Mouse (Mus musculus) forebrain, postnatal 0 days (tissue): ENCODE data around the gene Col25a1. TPM values are rescaled to one million over a fixed set of nuclear protein-coding genes. Genes with fewer than 3 reads are reported as not detected.
A peak's percentile ranks its signal among the peaks of the same experiment; 100 is the strongest.

Experiments used
- ATAC-seq: fragments of 200-750 bp; cut with Nextera tagmentation; 2 replicates; pipeline ENCODE4 v1.8.0; 2017; ENCODE audit warnings: mild to moderate bottlenecking, moderate library complexity
- DNase-seq: peaks from one replicate; pipeline ENCODE4 v3.0.0-alpha.2; 2015
- H3K27ac ChIP-seq: fragments of 300-500 bp; sonication (generic); 2 replicates; pipeline ENCODE4 v1.5.1; 2014; ENCODE audit warnings: low read depth, mild to moderate bottlenecking, antibody characterized with exemption, low read length, moderate library complexity, mixed read lengths
- H3K27me3 ChIP-seq: fragments of 300-500 bp; sonication (generic); 2 replicates; pipeline ENCODE4 v1.6.1; 2014; ENCODE audit warnings: mild to moderate bottlenecking, low read length, mixed read lengths; ENCODE audit not compliant: insufficient read depth
- H3K36me3 ChIP-seq: fragments of 300-500 bp; sonication (generic); 2 replicates; pipeline ENCODE4 v1.6.1; 2014; ENCODE audit warnings: mild to moderate bottlenecking, moderate library complexity; ENCODE audit not compliant: insufficient read depth
- H3K4me1 ChIP-seq: fragments of 300-500 bp; sonication (generic); 2 replicates; pipeline ENCODE4 v1.6.1; 2014; ENCODE audit warnings: antibody characterized with exemption; ENCODE audit not compliant: insufficient read depth
- H3K4me2 ChIP-seq: fragments of 300-500 bp; sonication (generic); 2 replicates; pipeline ENCODE4 v1.6.1; 2014; ENCODE audit warnings: low read depth, mild to moderate bottlenecking, moderate library complexity
- H3K4me3 ChIP-seq: fragments of 300-500 bp; sonication (generic); 2 replicates; pipeline ENCODE4 v1.5.1; 2014; ENCODE audit warnings: low read depth, low read length, mixed read lengths
- H3K9ac ChIP-seq: fragments of 300-500 bp; sonication (generic); 2 replicates; pipeline ENCODE4 v1.6.1; 2014; ENCODE audit warnings: mild to moderate bottlenecking
- H3K9me3 ChIP-seq: fragments of 300-500 bp; sonication (generic); 2 replicates; pipeline ENCODE4 v1.6.1; 2016; ENCODE audit warnings: low read length
- CTCF ChIP-seq: sonication (generic); IDR thresholded peaks from 2 replicates; pipeline ENCODE4 v1.5.1; 2016; ENCODE audit warnings: antibody characterized with exemption, control low read depth, low read depth
- WGBS: fragments of 180-500 bp; shearing (Covaris S2); extraction: QIAGEN DNeasy Blood & Tissue Kit; methylation state at CpG from one replicate; pipeline ENCODE4 v1.1.7; 2014; 5-methylcytosine and 5-hydroxymethylcytosine counted together
- polyA plus RNA-seq: library from polyadenylated mRNA; unstranded; fragments of >200 nt; fragmentation: Nextera tagmentation; extraction: Ambion mirVana; gene quantifications from 2 replicates; pipeline ENCODE4 v1.2.1, GENCODE M21; 2015
- total RNA-seq: library from RNA; depleted of rRNA; stranded (reverse); fragments of >200 nt; gene quantifications from 2 replicates; pipeline ENCODE4 v1.2.3, GENCODE M21; 2014

The Col25a1 gene
- total and polyA plus RNA-seq, 2 experiments from 2014 or later, result 5.7 to 23.7 TPM

- no peak for TF ChIP-seq CTCF
- Histone ChIP-seq H3K27ac (no peak overlapping the region), H3K9me3 (no peaks in the 10 kb centered on the region), H3K9ac (no peak overlapping the region), H3K4me2 (no peak overlapping the region), H3K4me1 (no peaks in the 10 kb centered on the region), H3K36me3 (no peaks in the 10 kb centered on the region), H3K4me3 (no peak overlapping the region), H3K27me3 (no peaks in the 10 kb centered on the region)
- WGBS, result 12% methylated on average over 1 of the region's 1 CpGs
- DNase-seq (no peak), ATAC-seq (no peak)
Observed at GRCm38 (mm10) chr3:130494192-130494591, 362.9 kb downstream of the Col25a1 start.

GRCm38 (mm10) chr3:130494665-130495396, 363.5 kb downstream of the Col25a1 start:
- H3K9me3 ChIP-seq, result no peaks in the 10 kb centered on the region
- H3K4me1 ChIP-seq, result no peaks in the 10 kb centered on the region
- H3K27me3 ChIP-seq, result no peaks in the 10 kb centered on the region
- ATAC-seq (no peak; the same call in 1 of the 2 replicates), DNase-seq (no peak)
- no peak overlapping the region for H3K27ac ChIP-seq
- WGBS, result 64% methylated on average over 20 of the region's 20 CpGs
- H3K9ac ChIP-seq, result no peak overlapping the region
- peak; percentile 33; the same call in 1 of the 2 replicates for TF ChIP-seq CTCF
- no peak overlapping the region for H3K4me3 ChIP-seq
- H3K4me2 ChIP-seq, result no peak overlapping the region
- no peaks in the 10 kb centered on the region for H3K36me3 ChIP-seq

- no peak overlapping the region for H3K27ac ChIP-seq
- no peak overlapping the region for H3K4me2 ChIP-seq
- H3K4me1 ChIP-seq, result no peaks in the 10 kb centered on the region
- H3K4me3 ChIP-seq, result no peak overlapping the region
- no peak overlapping the region for H3K9ac ChIP-seq
- WGBS, result 96% methylated on average over 2 of the region's 2 CpGs
- ATAC-seq (no peak), DNase-seq (no peak)
- no peaks in the 10 kb centered on the region for H3K9me3 ChIP-seq
- no peaks in the 10 kb centered on the region for H3K36me3 ChIP-seq
- no peaks in the 10 kb centered on the region for H3K27me3 ChIP-seq
- no peak for TF ChIP-seq CTCF
Observed at GRCm38 (mm10) chr3:130497036-130497435, 365.7 kb downstream of the Col25a1 start.

- H3K27me3 ChIP-seq, result no peaks in the 10 kb centered on the region
- H3K9me3 ChIP-seq, result no peaks in the 10 kb centered on the region
- H3K27ac ChIP-seq, result no peak overlapping the region
- no peak overlapping the region for H3K4me2 ChIP-seq
- H3K36me3 ChIP-seq, result no peaks in the 10 kb centered on the region
- no peak overlapping the region for H3K4me3 ChIP-seq
- DNase-seq, result no peak
- WGBS, result 60% methylated on average over 3 of the region's 3 CpGs
- no peaks in the 10 kb centered on the region for H3K4me1 ChIP-seq
- TF ChIP-seq CTCF, result no peak
- H3K9ac ChIP-seq, result no peak overlapping the region
- ATAC-seq, result peak; percentile 71; the same call in 1 of the 2 replicates
Observed at GRCm38 (mm10) chr3:130501713-130502112, 370.4 kb downstream of the Col25a1 start.

- H3K36me3 ChIP-seq, result no peaks in the 10 kb centered on the region
- H3K4me3 ChIP-seq, result no peak overlapping the region
- 86% methylated on average over 2 of the region's 2 CpGs for WGBS
- H3K4me2 ChIP-seq, result no peak overlapping the region
- TF ChIP-seq CTCF, result no peak
- no peaks in the 10 kb centered on the region for H3K9me3 ChIP-seq
- ATAC-seq (no peak), DNase-seq (no peak)
- no peak overlapping the region for H3K27ac ChIP-seq
- no peak overlapping the region for H3K9ac ChIP-seq
- no peaks in the 10 kb centered on the region for H3K27me3 ChIP-seq
- no peaks in the 10 kb centered on the region for H3K4me1 ChIP-seq
Observed at GRCm38 (mm10) chr3:130508330-130508729, 377.0 kb downstream of the Col25a1 start.

GRCm38 (mm10) chr3:130518457-130518879, 387.2 kb downstream of the Col25a1 start:
- ATAC-seq, result peak; percentile 77
- DNase-seq, result no peak
- no peaks in the 10 kb centered on the region for H3K36me3 ChIP-seq
- H3K27me3 ChIP-seq, result no peaks in the 10 kb centered on the region
- 21% methylated on average over 9 of the region's 9 CpGs for WGBS
- H3K9me3 ChIP-seq, result no peaks in the 10 kb centered on the region
- no peak overlapping the region for H3K27ac ChIP-seq
- no peak for TF ChIP-seq CTCF
- no peaks in the 10 kb centered on the region; the same call in 1 of the 2 replicates for H3K4me1 ChIP-seq
- H3K9ac ChIP-seq, result no peak overlapping the region
- no peak overlapping the region for H3K4me2 ChIP-seq
- H3K4me3 ChIP-seq, result no peak overlapping the region

GRCm38 (mm10) chr3:130521834-130522476, 390.7 kb downstream of the Col25a1 start:
- ATAC-seq (no peak), DNase-seq (no peak)
- no peak overlapping the region for H3K4me2 ChIP-seq
- H3K27me3 ChIP-seq, result no peaks in the 10 kb centered on the region
- no peak for TF ChIP-seq CTCF
- H3K9ac ChIP-seq, result no peak overlapping the region
- H3K9me3 ChIP-seq, result no peaks in the 10 kb centered on the region
- H3K36me3 ChIP-seq, result no peaks in the 10 kb centered on the region
- H3K4me1 ChIP-seq, result no peaks in the 10 kb centered on the region; the same call in 1 of the 2 replicates
- no peak overlapping the region for H3K4me3 ChIP-seq
- 88% methylated on average over 9 of the region's 9 CpGs for WGBS
- H3K27ac ChIP-seq, result no peak overlapping the region
